Mouse (Mus musculus) ovary, postnatal 36 days (tissue): ENCODE results near the gene Kdm8.
"Not testable (repeated sequence)": the region's sequence is repeated elsewhere in the genome, so short reads cannot be mapped to it uniquely, and the experiment has no call there.

Source experiments
- DNase-seq: peaks from one replicate; pipeline ENCODE4 v3.0.0; 2022; ENCODE audit warnings: low spot score, mixed read lengths

Gene Kdm8

GRCm38 (mm10) chr7:125444464-125445401, at the start of gene Kdm8:
Gene Kdm8 (plus strand): TSS chr7:125444676.
- DNase-seq, result peak; percentile 91

DNA sequence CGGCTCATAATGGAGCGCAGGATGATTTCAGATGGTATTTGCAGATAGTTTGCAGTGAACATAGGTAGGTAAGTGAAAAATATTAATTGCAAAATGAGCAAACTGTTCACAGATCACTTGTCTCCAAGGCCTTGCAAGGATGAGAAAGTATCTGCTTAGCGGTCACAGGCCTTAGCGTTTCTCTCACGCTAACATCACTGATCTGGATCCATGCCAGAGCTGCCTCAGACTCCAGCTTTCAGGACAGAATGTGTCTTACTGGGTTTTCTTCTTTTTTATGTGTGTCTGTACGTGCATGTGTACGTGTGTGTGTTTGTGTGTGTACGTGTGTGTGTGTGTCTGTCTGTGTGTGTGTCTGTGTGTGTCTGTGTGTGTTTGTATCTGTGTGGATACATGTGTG, 46.4 kb upstream of the Kdm8 start:
- no peak for DNase-seq

GRCm38 (mm10) chr7:125398687-125399086, 45.8 kb upstream of the Kdm8 start:
- no peak for DNase-seq

GRCm38 (mm10) chr7:125407136-125407535, 37.3 kb upstream of the Kdm8 start:
- no peak for DNase-seq

- no peak for DNase-seq
These were observed 29.4 kb upstream of the Kdm8 start for GRCm38 (mm10) chr7:125415087-125415486.

- no peak for DNase-seq
These were observed 28.7 kb upstream of the Kdm8 start for GRCm38 (mm10) chr7:125415776-125416175.

- DNase-seq, result no peak
These were observed 27.7 kb upstream of the Kdm8 start for GRCm38 (mm10) chr7:125416762-125417161.

GRCm38 (mm10) chr7:125418413-125418812, 26.1 kb upstream of the Kdm8 start:
- DNase-seq, result no peak

DNA sequence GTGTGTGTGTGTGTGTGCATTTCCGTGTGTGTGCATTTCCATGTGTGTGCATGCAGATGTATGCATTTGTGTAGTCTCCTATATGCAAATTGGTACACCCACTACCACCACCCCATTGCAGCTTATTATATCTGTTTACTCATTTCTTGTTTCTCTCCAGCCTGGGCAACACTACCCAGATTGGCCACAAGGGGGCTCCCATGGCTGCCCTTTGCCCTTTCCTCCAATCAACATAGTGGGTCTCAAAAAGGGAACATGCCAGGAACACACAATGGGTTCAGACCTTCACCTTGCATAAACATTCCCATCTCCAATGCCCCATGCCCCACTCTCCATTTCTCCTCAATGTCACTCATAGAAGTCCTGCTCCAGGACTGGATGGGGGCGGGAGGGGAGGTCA, 24.3 kb upstream of the Kdm8 start:
- DNase-seq, result peak; percentile 29

GRCm38 (mm10) chr7:125421911-125422310, 22.6 kb upstream of the Kdm8 start:
- no peak for DNase-seq

GRCm38 (mm10) chr7:125423056-125423455, 21.4 kb upstream of the Kdm8 start:
- DNase-seq, result no peak

GRCm38 (mm10) chr7:125427492-125428090, 16.9 kb upstream of the Kdm8 start:
- DNase-seq, result peak; percentile 41

- DNase-seq, result no peak
These were observed 16.1 kb upstream of the Kdm8 start for GRCm38 (mm10) chr7:125428381-125428780.

DNA sequence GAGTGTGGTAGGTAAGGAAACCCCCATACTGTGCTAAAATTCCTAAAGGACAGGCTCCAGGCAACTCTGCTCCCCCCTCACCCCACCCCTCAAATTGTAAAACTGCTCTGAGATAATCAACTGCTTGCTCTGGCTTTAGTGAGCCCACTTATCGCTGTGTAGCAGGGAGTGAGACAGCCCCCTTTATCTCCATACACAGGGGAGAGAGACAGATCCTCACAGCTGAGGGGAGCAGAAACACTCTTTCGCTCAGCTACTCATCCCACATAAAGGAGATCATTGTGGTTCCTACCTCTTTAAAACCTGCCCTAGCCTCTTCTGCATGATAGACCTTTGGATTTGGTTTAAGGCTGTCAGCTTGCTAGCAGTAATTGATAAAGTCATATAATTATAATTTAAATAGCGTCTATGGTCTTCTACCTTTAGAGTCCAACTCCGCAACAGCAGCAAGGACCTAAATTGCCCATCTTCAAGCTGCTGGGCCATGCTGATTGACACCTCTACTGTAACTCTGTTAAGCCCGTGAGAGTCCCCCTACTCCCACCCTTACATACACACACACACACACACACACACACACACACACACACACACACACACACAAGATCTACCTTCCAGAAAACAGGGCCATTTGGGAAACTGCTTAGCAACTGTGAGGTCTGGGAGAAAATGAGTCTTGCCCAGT, 15.5 kb upstream of the Kdm8 start:
- DNase-seq, result not testable (repeated sequence)

- no peak for DNase-seq
These were observed 14.2 kb upstream of the Kdm8 start for GRCm38 (mm10) chr7:125430170-125430842.

GRCm38 (mm10) chr7:125433874-125434273, 10.6 kb upstream of the Kdm8 start:
- DNase-seq, result no peak

- no peak for DNase-seq
These were observed 9.7 kb upstream of the Kdm8 start for GRCm38 (mm10) chr7:125434666-125435290.

DNA sequence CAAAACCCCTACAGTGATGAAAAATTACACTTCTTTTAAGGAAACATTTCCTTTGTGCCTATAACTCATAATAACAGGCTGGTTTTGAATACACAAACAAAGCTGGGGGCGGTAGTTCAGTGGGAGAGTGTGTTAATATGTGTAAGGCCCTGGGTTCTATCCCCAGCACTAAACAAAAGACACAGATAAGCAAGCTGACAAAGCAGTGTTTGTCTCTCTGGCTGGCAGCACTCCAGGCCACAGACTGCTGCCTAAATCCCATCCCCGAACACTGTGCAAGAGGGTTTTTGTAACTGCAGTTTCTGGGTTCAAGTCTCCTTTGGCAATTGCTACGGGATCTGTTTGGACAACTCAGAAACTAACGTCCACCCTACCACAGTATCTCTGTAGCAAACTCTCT, 2.2 kb upstream of the Kdm8 start:
- no peak for DNase-seq

DNA sequence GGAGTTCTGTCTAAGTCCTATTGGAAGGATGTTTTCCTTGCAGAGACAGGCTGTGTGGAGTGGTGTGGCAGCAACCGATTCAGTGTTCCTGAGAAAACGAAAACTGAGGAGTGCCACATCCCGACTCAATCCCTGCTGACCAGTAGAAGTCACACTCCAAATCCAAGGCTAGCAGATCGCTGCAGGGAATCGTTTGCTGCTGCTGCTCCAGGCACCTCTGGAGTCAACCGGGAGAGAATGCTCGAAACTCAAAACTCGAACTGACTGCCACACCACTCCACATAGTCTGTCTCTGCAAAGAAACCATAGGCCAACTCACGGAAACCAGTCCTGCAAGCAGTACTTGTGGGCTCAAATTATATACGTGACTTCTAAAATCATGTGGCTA, 406 bp upstream of the Kdm8 start:
- peak; percentile 15 for DNase-seq

- no peak for DNase-seq
These were observed 6.2 kb downstream of the Kdm8 start for GRCm38 (mm10) chr7:125450678-125451077.

- no peak for DNase-seq
These were observed 6.6 kb downstream of the Kdm8 start for GRCm38 (mm10) chr7:125451078-125451477.

- no peak for DNase-seq
These were observed 9.2 kb downstream of the Kdm8 start for GRCm38 (mm10) chr7:125453671-125454070.
